Mouse (Mus musculus) adrenal gland (tissue): ENCODE data around the gene Taok3.

Experiments
- intact Hi-C: fragments of 180-260 bp; cut with DNase I; formaldehyde crosslinking; loops from one replicate; pipeline ENCODE4 v1.15.1; 2025
- long read RNA-seq, 2 experiments: library from polyadenylated mRNA; unstranded; transcript quantifications; one replicate each; pipeline ENCODE4 v2.0.0; 2020; ENCODE audit warnings: borderline replicate concordance in 1 of 2; ENCODE audit not compliant: insufficient replicate concordance in 1 of 2

The Taok3 gene
- long read RNA-seq, experiment 1, full-length matches to known transcripts, result 15 of 28 reads
- long read RNA-seq, experiment 1, partial matches to known transcripts, result 6 of 28 reads
- long read RNA-seq, experiment 1, other reads (novel, unspliced or antisense), result 7 of 28 reads
- long read RNA-seq, experiment 2, full-length matches to known transcripts, result 23 of 50 reads
- long read RNA-seq, experiment 2, partial matches to known transcripts, result 18 of 50 reads
- long read RNA-seq, experiment 2, other reads (novel, unspliced or antisense), result 9 of 50 reads

- intact Hi-C loops, result loop anchor here (5.0 kb wide), 3 partner anchors 37 to 287 kb away; partner anchors contain the start of gene Pebp1
Measured at GRCm38 (mm10) chr5:117119777-117120488, at the start of gene Taok3. Taok3 (plus strand) TSS chr5:117120129.

- intact Hi-C loops, result no loop called here
Measured at GRCm38 (mm10) chr5:117087718-117088117, 32.2 kb upstream of the Taok3 start.

DNA sequence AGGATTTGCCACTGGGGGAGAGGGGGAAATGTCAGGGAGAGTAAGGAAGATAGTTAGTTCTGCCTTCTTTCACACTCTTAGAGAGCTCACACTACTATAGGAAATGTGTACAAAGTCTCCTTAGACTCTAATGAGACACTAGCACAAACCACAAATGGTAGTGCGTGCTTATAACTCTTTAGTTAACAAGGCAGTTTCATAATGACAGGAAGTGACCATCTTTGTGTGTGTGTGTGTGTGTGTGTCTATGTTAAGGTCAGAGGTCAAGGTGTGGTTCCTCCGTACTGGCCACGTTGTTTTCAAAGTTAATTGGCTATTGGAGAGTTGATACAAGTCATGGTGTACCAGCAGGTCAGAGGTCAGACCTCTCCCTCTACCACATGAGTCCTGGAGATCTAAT is 30.8 kb upstream of the Taok3 start:
- intact Hi-C loops, result no loop called here

DNA sequence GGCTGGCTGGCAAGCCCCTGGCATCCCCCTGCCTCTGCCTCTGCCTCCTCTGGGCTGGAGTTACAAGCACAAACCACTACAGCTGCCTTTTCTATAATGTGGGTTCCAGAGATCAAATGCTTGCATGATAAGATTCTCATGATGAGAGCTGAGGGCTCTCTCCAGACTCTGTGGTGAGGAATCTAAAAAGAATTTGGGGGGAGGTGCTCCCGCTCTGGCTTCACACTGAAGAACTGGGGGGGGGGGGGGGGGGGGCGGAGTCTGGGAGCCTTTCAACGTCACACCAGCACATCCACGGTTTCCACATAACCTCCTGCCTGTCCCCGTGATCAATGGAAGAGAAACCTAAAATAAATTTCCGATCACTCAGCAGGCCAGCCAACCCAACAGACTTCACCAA is 30.1 kb upstream of the Taok3 start:
- intact Hi-C loops, result no loop called here

- intact Hi-C loops, result no loop called here
Measured at GRCm38 (mm10) chr5:117094431-117094830, 25.5 kb upstream of the Taok3 start.

- intact Hi-C loops, result no loop called here
Measured at GRCm38 (mm10) chr5:117096716-117097115, 23.2 kb upstream of the Taok3 start.

GRCm38 (mm10) chr5:117099008-117099407 is 20.9 kb upstream of the Taok3 start:
- intact Hi-C loops, result no loop called here

DNA sequence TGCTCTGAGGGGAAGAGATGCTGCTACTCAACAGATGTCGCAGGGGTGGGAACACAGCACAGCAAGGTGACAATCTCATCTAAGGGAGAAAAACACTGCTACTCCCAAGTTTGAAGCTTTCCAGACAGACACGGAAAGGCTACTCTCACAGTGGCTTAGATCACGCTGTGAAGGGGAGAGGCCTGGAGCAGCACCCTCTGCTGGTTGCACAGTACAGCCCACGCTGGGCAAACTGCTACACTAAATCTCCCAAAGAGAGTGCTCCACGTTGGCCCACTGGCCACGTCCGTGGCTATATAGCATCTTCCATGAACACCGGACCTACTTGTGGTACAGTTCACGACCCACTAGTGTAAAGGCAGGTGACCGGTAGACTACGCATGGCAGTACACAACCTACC is 20.2 kb upstream of the Taok3 start:
- intact Hi-C loops, result no loop called here

- intact Hi-C loops, result no loop called here
Measured at GRCm38 (mm10) chr5:117103194-117103929, 16.6 kb upstream of the Taok3 start.

GRCm38 (mm10) chr5:117104329-117104728 is 15.6 kb upstream of the Taok3 start:
- intact Hi-C loops, result no loop called here

DNA sequence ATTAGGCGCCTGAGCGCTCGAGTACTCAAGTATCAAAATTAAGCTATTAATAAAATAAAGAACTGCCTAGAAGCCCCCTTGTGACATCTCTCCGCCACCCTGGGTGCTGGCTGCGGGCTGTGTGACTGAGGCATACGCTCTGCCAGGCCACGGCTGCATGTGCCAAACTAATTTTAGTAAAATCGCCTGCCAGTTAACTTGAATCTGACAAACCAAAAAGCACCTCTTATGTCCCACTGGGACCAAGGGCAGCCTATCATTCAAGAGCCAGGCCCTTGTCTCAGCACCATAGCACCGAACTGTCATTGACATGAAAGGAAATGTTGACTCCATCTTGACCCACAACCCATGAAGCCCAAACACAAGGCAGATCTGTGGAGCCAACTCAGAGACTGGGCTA is 14.2 kb upstream of the Taok3 start:
- intact Hi-C loops, result no loop called here

GRCm38 (mm10) chr5:117108292-117108691 is 11.6 kb upstream of the Taok3 start:
- intact Hi-C loops, result no loop called here

GRCm38 (mm10) chr5:117108731-117109130 is 11.2 kb upstream of the Taok3 start:
- intact Hi-C loops, result no loop called here

GRCm38 (mm10) chr5:117109522-117109921 is 10.4 kb upstream of the Taok3 start:
- intact Hi-C loops, result no loop called here

DNA sequence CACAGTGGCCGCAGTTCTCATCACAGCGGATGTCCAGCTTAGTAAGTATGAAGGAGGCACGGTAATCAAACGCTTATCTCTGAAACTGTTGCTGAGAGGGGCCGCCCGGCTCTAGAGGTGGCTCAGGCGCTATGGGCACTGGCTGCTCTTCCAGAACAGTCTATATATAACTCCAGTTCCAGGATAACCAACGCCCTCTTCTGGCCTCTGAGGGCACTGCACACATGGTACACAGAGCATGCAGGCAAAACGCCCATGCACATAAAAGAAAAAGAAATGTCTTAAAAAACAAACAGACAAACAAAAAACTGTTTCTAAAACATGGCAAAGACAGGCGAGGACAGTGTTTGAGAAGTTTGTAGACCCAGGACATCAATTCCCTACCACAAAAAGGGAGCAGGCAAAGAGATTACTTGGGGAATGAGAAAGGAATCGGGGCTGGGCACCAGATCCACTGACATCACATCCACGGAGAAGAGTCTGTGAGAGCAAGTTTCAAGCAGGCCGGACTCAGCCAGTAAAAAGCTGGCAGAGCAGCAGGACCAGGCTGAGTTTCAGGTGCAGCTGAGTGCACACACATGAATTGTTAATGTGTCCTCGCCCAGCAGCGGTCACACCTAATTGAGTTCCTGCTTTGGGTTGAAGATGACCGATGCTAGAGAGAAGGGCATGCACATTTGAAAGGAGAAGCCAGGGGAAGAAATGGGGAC is 8.7 kb upstream of the Taok3 start:
- intact Hi-C loops, result loop anchor here (5.0 kb wide), 1 partner anchor 196 kb away; no protein-coding TSS in a partner anchor

DNA sequence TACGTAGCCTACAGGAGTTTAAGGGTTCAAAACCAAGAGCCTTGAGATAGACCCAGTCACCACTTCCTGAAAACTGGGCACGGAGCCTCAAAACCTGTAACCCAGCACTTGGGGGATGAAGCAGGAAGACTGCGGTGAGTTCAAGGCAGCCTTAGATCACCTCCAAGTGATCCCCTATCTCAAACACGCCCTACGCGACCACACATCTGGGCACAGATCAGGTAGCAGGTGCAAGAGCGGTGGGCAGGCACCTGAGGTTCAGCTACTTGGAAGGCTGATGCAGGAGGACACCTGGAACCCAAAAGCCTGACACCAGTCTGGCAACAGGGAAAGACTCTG is 8.2 kb upstream of the Taok3 start:
- intact Hi-C loops, result loop anchor here (5.0 kb wide), 1 partner anchor 196 kb away; no protein-coding TSS in a partner anchor

- intact Hi-C loops, result loop anchor here (5.0 kb wide), 1 partner anchor 194 kb away; no protein-coding TSS in a partner anchor
Measured at GRCm38 (mm10) chr5:117113330-117113729, 6.6 kb upstream of the Taok3 start.

GRCm38 (mm10) chr5:117114581-117115192 is 5.2 kb upstream of the Taok3 start:
- intact Hi-C loops, result loop anchor here (1.0 to 5.0 kb wide), 5 partner anchors 29 to 293 kb away; partner anchors contain the start of gene Pebp1

GRCm38 (mm10) chr5:117115193-117115767 is 4.6 kb upstream of the Taok3 start:
- intact Hi-C loops, result loop anchor here (1.0 to 5.0 kb wide), 4 partner anchors 28 to 292 kb away; partner anchors contain the start of gene Pebp1

GRCm38 (mm10) chr5:117115836-117116366 is 4.0 kb upstream of the Taok3 start, which contains the start of gene Suds3:
Suds3 (minus strand) TSS chr5:117116113.
- intact Hi-C loops, result loop anchor here (1.0 to 5.0 kb wide), 4 partner anchors 27 to 291 kb away; partner anchors contain the start of gene Pebp1
